Mouse (Mus musculus): ENCODE results near the gene Rab1b.

DNA sequence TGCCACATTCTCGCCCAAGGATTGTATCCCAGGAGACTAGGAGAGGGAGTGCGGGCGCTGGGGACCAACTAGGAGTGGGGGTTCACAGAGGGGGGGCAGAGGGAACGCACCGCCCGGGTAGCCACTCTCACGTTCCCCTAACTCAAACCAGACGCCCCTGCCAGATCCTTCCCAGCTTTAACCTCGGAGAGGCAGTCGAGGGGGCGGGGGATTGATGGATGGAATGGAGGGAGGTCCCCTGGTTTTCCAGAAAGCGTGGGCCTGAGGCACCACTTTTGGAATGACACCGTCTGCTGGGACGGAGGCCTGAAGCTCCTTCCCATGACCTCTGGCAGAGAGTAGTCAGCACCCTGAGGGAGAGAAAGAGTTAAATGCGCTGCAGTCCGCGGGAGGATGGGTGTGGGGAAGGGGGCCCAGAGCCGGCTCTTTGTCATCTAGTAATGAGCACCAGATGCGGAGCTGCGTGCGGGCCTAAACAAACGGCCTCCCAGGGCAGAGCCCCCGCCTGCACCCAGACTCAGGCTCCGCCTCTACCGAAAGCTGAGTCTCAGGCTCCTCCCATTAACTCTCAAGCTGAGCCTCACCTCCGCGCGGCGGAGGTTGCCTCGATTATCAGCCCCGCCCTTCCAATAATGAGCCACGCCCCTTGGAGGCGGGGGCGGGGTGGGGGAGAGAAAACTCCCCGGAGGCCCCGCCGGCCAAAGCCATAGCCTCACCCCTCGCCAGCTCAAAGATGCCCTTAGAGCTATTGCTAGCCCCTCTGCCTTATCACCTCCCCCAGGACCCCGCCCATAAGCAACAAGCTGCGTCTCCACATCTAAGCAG is 35.1 kb downstream of the Rab1b start:
- TF ChIP-seq GATA1 (IDR thresholded peaks at IDR 0.05; ENCODE audit: borderline replicate concordance, low read length) (no peak), FLI1 (IDR thresholded peaks at IDR 0.05; ENCODE audit: low read length) (no peak)
